Mouse (Mus musculus) stomach, postnatal 0 days (tissue): ENCODE data around the gene Ube2g2.

ENCODE experiments used
- CTCF ChIP-seq: IDR thresholded peaks from 2 replicates; pipeline ENCODE4 v1.5.1; 2016; ENCODE audit warnings: antibody characterized with exemption, low read depth, mild to moderate bottlenecking, moderate library complexity
- EP300 ChIP-seq: optimal IDR thresholded peaks from 2 replicates; pipeline ENCODE3; 2016; ENCODE audit warnings: antibody characterized with exemption

DNA sequence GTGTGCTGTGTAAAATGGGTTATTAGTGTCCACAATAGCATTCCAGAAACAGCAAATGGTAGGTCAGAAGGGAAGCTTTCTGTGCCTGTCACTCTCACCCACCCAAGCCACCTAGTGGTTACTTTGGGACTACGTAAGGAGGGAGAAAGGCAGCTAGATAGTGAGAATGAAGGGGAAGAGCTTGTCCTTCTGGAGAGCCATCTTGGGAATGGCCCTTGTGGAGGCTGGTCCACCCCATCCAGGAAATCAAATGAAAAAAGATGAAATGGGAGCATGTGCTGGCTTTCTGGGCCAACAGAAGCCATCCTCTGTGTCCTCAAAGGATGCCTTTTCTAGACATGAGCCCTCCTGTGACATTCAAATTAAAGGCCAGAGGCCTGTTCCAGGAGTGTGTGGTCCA, 16.7 kb upstream of the Ube2g2 start:
- TF ChIP-seq CTCF (peak; percentile 79), EP300 (no peak)
